Mouse (Mus musculus) forebrain, embryonic 11.5 days (tissue): ENCODE results near the gene Pla2g10. TPM values are rescaled to one million over a fixed set of nuclear protein-coding genes. Genes with fewer than 3 reads are reported as not detected.
A peak's percentile ranks its signal among the peaks of the same experiment; 100 is the strongest.
"Not testable (repeated sequence)": the region's sequence is repeated elsewhere in the genome, so short reads cannot be mapped to it uniquely, and the experiment has no call there.

Experiments used
- ATAC-seq: fragments of 200-750 bp; cut with Nextera tagmentation; replicated peaks from 2 replicates; pipeline ENCODE4 v1.8.0; 2017; ENCODE audit warnings: moderate TSS enrichment; ENCODE audit not compliant: low FRiP score
- DNase-seq: peaks from one replicate; pipeline ENCODE4 v3.0.0-alpha.2; 2017; ENCODE audit warnings: low spot score
- H3K27ac ChIP-seq: fragments of 300-500 bp; sonication (generic); 2 replicates; pipeline ENCODE4 v1.5.1; 2014; ENCODE audit warnings: low read depth, low read length
- H3K27me3 ChIP-seq: fragments of 300-500 bp; sonication (generic); 2 replicates; pipeline ENCODE4 v1.6.1; 2014; ENCODE audit warnings: mild to moderate bottlenecking, low read length, mixed read lengths; ENCODE audit not compliant: control insufficient read depth, insufficient read depth
- H3K36me3 ChIP-seq: fragments of 300-500 bp; sonication (generic); 2 replicates; pipeline ENCODE4 v1.6.1; 2014; ENCODE audit warnings: mild to moderate bottlenecking, low read length, moderate library complexity, mixed read lengths; ENCODE audit not compliant: control insufficient read depth, insufficient read depth
- H3K4me1 ChIP-seq: fragments of 300-500 bp; sonication (generic); replicated peaks from 2 replicates; pipeline ENCODE4 v1.6.1; 2014; ENCODE audit warnings: low read length, mixed read lengths; ENCODE audit not compliant: control insufficient read depth, insufficient read depth
- H3K4me2 ChIP-seq: fragments of 300-500 bp; sonication (generic); 2 replicates; pipeline ENCODE4 v1.6.1; 2014; ENCODE audit warnings: low read depth, mild to moderate bottlenecking, low read length, moderate library complexity, mixed read lengths; ENCODE audit not compliant: severe bottlenecking
- H3K4me3 ChIP-seq: fragments of 300-500 bp; sonication (generic); 2 replicates; pipeline ENCODE4 v1.5.1; 2014; ENCODE audit warnings: low read depth, low read length
- H3K9ac ChIP-seq: fragments of 300-500 bp; sonication (generic); 2 replicates; pipeline ENCODE4 v1.6.1; 2014; ENCODE audit warnings: low read length
- H3K9me3 ChIP-seq: fragments of 300-500 bp; sonication (generic); 2 replicates; pipeline ENCODE4 v1.6.1; 2016; ENCODE audit warnings: low read length, mixed read lengths; ENCODE audit not compliant: control insufficient read depth
- WGBS: fragments of 180-500 bp; shearing (Covaris S2); extraction: QIAGEN DNeasy Blood & Tissue Kit; methylation state at CpG from one replicate; pipeline ENCODE4 v1.1.7; 2014; 5-methylcytosine and 5-hydroxymethylcytosine counted together
- polyA plus RNA-seq: library from polyadenylated mRNA; unstranded; fragments of >200 nt; fragmentation: Nextera tagmentation; extraction: Ambion mirVana; gene quantifications from 2 replicates; pipeline ENCODE4 v1.2.1, GENCODE M21; 2014

Pla2g10 gene
- polyA plus RNA-seq, 1 experiment from 2014 or later = not detected

DNA sequence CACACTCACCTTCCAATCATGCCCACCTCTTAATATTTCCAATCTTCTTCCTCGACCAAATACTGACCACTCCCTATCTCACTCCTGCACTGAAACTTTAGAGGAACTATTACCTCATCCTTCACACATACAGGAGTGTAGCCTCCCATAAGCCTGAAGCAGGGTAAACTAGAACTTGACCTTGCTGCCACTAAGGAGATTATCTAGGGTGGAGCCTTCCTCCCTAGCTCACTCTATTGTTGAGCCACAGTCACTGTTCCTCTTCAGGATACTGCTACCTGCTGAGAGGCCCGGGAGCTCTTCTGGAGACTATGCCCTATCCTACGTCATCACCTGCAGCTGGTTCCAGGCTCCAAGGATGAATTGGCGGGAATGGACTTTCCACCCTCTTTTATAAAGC is 8.3 kb upstream of the Pla2g10 start:
- not testable (repeated sequence) for ATAC-seq, H3K4me1 ChIP-seq, H3K27me3 ChIP-seq, H3K9me3 ChIP-seq, DNase-seq, H3K9ac ChIP-seq, H3K27ac ChIP-seq, H3K36me3 ChIP-seq, H3K4me2 ChIP-seq, H3K4me3 ChIP-seq
- 58% methylated on average over 4 of the region's 4 CpGs for WGBS

DNA sequence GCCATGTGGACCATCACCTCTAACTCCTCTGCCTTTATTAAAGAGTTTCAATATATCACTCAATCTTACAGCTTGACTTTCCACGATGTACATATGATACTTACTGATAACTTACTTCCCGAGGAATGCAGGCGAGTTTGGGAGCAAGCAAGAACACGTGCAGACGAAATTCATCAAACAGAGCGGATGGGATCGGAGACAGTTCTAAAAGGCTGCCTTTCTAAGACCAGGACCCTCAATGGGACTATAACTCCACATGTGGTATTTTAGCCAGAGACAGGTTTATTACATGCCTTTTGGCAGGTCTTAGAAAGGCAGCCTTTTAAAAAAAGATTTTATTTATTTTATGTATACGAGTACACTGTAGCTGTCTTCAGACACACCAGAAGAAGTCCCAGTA is 5.2 kb upstream of the Pla2g10 start:
- 90% methylated on average over 8 of the region's 8 CpGs for WGBS
- Histone ChIP-seq H3K4me1 (no peaks in the 10 kb centered on the region), H3K27ac (no peak overlapping the region), H3K4me2 (no peak overlapping the region), H3K9ac (no peak overlapping the region), H3K4me3 (no peak overlapping the region), H3K27me3 (no peaks in the 10 kb centered on the region), H3K36me3 (no peaks in the 10 kb centered on the region), H3K9me3 (no peaks in the 10 kb centered on the region)
- no peak for DNase-seq
- no peak for ATAC-seq

DNA sequence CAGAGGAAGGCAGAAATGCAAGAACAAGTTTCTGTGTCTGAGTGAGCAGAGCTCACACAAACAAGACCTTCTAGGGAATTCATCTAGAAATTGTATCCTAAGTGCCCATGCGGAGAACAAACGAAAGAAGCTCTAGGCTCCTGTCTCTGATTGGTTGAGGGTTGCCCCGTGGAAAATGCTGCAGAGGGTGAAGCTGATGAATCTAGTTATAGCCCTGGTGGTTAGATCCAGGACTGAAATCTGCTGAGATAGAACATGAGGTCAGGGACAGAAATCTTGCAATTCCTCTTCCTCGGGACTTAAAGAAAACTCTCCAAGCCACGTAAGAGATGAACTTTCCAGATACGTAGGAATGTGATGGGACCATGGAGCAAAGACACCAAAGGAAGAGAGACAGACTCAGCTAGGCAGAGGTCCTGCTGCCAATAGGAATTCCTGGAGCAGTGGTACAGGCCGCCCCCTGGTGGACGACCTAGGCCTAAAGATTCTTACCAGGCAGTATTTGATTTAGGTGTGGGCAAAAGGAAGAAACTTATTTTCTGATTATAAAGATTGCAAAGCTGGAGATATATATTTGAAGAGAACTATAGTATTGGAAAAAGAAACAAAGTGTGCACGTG is 2.8 kb upstream of the Pla2g10 start:
- Histone ChIP-seq H3K27me3 (no peaks in the 10 kb centered on the region), H3K9ac (no peak overlapping the region), H3K27ac (no peak overlapping the region), H3K4me2 (no peak overlapping the region), H3K4me3 (no peak overlapping the region), H3K4me1 (no peaks in the 10 kb centered on the region), H3K9me3 (no peaks in the 10 kb centered on the region), H3K36me3 (no peaks in the 10 kb centered on the region)
- WGBS = 25% methylated on average over 9 of the region's 9 CpGs
- ATAC-seq = no peak
- peak; percentile 84 for DNase-seq

- Histone ChIP-seq H3K9me3 (no peaks in the 10 kb centered on the region), H3K36me3 (no peaks in the 10 kb centered on the region), H3K27me3 (no peaks in the 10 kb centered on the region), H3K4me1 (no peaks in the 10 kb centered on the region), H3K27ac (no peak overlapping the region), H3K9ac (no peak overlapping the region), H3K4me3 (no peak overlapping the region), H3K4me2 (no peak overlapping the region)
- no peak for ATAC-seq
- no peak for DNase-seq
- 76% methylated on average over 3 of the region's 3 CpGs for WGBS
Observed at GRCm38 (mm10) chr16:13732786-13733185, 2.0 kb upstream of the Pla2g10 start.

DNA sequence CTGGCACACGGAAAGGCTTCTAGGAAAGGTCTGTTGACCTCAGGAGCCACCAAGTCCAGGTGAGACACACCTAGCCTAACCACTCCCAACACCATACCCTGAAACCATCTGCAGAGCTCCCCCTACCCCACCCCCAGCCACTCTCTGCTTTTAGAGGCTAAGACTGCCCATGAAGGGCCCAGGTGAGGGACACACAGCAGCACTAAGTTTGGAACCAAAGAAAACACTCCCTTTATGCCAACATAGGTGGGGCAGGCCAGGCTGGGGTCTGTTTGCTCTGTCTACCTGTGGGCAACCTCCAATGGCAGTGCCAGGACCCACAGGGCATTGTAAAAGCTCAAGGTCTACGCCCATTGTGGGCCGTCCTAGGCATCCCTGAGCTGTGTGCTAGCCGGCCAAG is 1.4 kb downstream of the Pla2g10 start:
- no peak for DNase-seq
- Histone ChIP-seq H3K36me3 (no peaks in the 10 kb centered on the region), H3K9me3 (no peaks in the 10 kb centered on the region), H3K4me2 (no peak overlapping the region), H3K4me3 (no peak overlapping the region), H3K27me3 (no peaks in the 10 kb centered on the region), H3K27ac (no peak overlapping the region), H3K9ac (no peak overlapping the region), H3K4me1 (no peaks in the 10 kb centered on the region)
- ATAC-seq = no peak
- WGBS = 75% methylated on average over 4 of the region's 4 CpGs

- DNase-seq = no peak
- no peak for ATAC-seq
- WGBS = 90% methylated on average over 5 of the region's 5 CpGs
- Histone ChIP-seq H3K27ac (no peak overlapping the region), H3K27me3 (no peaks in the 10 kb centered on the region), H3K4me2 (no peak overlapping the region), H3K9ac (no peak overlapping the region), H3K9me3 (no peaks in the 10 kb centered on the region), H3K4me1 (no peaks in the 10 kb centered on the region), H3K4me3 (no peak overlapping the region), H3K36me3 (no peaks in the 10 kb centered on the region)
Observed at GRCm38 (mm10) chr16:13727811-13728335, 2.9 kb downstream of the Pla2g10 start.

- WGBS = 34% methylated on average over 10 of the region's 10 CpGs
- H3K4me2 ChIP-seq = no peak overlapping the region
- no peaks in the 10 kb centered on the region for H3K9me3 ChIP-seq
- no peak for DNase-seq
- no peaks in the 10 kb centered on the region for H3K4me1 ChIP-seq
- no peaks in the 10 kb centered on the region for H3K27me3 ChIP-seq
- ATAC-seq = no peak
- H3K36me3 ChIP-seq = no peaks in the 10 kb centered on the region
- H3K27ac ChIP-seq = no peak overlapping the region
- no peak overlapping the region for H3K9ac ChIP-seq
- H3K4me3 ChIP-seq = no peak overlapping the region
Observed at GRCm38 (mm10) chr16:13722937-13723336, 7.8 kb downstream of the Pla2g10 start.

DNA sequence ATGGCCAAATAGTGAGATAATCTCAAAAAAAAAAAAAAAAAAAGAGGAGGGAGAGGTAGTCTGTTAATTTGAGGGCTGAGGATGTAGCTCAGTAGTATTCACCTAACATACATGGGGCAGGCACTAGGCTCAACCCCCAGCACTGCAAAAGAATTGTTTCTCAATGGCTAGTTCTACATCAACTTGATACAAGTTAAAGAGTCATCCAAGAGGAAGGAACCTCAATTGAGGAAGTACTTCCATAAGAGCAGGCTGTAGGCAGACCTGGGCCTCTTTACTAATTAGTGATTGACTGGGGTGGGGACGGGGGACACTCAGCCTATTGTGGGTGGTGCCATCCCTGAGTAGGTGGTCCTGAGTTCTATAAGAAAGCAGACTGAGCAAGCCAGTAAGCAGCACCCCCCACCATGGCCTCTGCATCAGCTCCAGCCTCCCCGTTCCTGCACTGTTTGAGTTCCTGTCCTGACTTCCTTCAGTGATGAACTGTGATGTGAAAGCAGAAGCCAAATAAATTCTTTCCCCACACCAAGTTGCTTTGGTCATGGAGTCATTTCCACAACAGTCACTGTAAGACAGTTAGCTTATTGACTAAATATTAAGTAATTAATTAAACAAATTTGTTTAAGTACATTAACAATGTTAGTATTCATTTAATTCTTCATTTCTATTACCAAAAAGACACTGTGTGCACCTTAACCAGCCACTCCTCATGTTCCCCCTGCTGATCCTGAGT is 13.8 kb downstream of the Pla2g10 start:
- Histone ChIP-seq H3K27ac (no peak overlapping the region), H3K27me3 (no peaks in the 10 kb centered on the region), H3K4me3 (no peak overlapping the region), H3K9ac (no peak overlapping the region), H3K36me3 (no peaks in the 10 kb centered on the region), H3K4me2 (no peak overlapping the region), H3K4me1 (no peaks in the 10 kb centered on the region), H3K9me3 (no peaks in the 10 kb centered on the region)
- DNase-seq (no peak), ATAC-seq (no peak)
- 85% methylated on average over 2 of the region's 2 CpGs for WGBS

- Histone ChIP-seq H3K27ac (no peak overlapping the region), H3K4me1 (no peaks in the 10 kb centered on the region), H3K27me3 (no peaks in the 10 kb centered on the region), H3K9ac (no peak overlapping the region), H3K9me3 (no peaks in the 10 kb centered on the region), H3K4me2 (no peak overlapping the region), H3K4me3 (no peak overlapping the region), H3K36me3 (no peaks in the 10 kb centered on the region)
- WGBS = 97% methylated on average over 3 of the region's 3 CpGs
- DNase-seq = no peak
- ATAC-seq = no peak
Observed at GRCm38 (mm10) chr16:13714910-13715309, 15.9 kb downstream of the Pla2g10 start.
